Mouse (Mus musculus): ENCODE data around the gene Scaf1.

The Scaf1 gene

DNA sequence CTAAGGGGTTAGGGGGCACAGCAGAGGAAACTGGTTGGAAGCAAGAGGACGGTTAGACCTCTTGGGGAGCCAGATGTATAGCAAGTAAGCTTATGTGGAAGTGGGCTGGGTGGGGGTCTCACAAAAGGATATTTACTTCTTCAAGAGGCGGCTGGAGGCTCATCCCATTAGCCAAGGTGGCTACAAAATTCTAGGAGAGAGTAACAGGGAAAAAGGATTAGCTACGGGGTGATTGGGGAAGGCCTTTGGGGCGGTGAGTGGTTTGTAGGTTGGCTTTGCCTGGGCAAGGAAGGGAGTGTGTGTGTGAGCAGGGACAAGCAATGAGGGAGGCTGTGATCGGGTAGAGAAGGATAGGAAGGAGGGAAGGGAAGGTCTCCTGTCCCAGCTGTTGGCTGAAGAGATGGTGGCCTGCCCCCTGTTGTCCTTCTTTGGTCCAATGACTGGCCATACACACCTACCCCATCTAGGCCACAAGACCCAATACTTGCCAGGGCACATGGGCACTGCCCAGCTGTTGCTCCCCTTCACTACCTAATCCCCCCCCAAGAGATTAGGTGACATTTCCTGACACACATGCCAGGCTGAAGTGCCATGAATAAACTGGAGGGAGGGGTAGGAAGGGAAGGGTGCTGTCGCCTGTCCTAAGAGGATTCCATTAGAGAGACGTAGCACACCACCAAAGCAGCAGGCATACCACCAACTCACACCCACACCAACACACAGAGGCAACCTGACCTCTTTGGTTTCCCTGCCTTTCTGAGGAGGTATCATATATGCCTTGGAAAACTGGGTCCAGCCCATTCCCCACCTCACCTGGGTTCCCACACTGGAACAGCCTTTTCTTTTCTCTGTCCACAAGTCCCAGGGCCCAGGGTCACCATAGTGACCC is 32.0 kb downstream of the Scaf1 start:
- DNase-seq = no peak

DNA sequence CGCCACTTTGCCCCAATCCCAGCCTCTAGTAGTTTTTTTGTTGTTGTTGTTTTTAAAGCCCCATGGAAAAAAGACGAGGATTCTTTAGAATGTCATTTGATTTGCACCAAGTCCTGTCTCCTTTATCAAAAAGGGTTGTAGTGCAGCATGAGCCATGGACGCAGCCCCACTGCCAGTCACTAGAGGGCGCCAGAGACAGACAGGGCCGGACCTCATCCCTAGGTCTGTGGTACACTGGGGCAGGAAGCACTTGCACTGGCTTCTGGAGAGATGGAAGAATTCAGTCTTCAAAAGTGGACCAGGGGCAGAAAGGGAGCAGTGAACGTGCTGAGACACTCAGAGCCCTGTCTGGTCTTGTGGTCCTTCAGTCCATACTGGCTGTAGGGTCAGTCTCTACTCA is 33.1 kb downstream of the Scaf1 start:
- peak; percentile 75 to 91 for DNase-seq

- no peak for DNase-seq
Observed at GRCm38 (mm10) chr7:44981539-44981938, 34.6 kb downstream of the Scaf1 start.

- no peak for DNase-seq
Observed at GRCm38 (mm10) chr7:44978300-44978699, 37.9 kb downstream of the Scaf1 start.

DNA sequence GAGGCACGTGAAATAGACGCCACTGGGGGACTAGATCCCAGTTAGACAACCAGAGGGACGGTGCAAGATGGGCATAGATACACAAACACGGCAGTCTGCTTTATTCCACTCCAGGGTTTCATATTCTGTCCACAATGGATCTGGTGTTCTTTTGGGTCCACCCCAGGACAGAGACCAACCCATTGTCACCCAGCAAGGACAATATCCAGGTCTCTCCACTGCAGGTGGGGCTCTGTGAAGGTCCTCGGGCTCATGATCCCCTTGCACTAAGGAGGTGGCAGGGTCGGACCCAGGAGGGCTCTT is 41.1 kb downstream of the Scaf1 start:
- DNase-seq = no peak

DNA sequence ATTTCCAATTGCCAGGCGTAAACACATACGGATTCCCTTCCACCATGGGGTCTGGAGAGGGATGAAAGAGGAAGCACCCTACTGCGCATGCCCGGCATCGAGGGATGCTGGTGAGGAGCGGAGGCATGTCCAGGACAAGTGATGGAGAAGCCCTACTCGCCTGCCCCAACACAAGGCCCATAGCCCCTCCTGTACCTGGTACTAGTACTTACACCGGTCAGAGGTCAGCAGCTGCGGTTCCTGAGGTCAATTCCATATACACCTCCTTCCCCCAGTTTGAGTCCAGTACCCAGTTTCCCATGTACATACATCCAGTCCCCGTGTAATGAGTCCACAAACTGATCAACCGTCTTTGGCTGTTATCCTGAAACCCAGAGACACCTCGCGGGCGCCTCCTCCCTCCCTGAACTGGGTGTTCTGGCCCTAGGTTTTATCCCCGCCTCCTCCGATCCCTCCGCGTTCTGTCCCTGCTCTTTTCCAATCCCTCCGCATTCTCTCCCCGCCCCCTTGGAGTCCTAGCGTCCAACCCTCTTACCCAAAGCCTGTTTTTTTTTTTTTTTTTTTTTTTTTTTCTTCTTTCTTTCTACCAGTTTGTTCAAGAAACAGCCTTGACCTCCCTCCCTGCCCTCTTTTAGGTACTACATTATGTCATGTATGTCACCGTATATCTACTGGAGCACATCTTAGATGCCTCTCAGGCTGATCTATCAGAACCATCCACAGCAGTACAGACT is 41.6 kb downstream of the Scaf1 start, which contains the start of gene Cpt1c:
Cpt1c (minus strand) TSS at position 469 of the 734 bp plus-strand sequence.
- peak; percentile 66 to 67 for DNase-seq

DNA sequence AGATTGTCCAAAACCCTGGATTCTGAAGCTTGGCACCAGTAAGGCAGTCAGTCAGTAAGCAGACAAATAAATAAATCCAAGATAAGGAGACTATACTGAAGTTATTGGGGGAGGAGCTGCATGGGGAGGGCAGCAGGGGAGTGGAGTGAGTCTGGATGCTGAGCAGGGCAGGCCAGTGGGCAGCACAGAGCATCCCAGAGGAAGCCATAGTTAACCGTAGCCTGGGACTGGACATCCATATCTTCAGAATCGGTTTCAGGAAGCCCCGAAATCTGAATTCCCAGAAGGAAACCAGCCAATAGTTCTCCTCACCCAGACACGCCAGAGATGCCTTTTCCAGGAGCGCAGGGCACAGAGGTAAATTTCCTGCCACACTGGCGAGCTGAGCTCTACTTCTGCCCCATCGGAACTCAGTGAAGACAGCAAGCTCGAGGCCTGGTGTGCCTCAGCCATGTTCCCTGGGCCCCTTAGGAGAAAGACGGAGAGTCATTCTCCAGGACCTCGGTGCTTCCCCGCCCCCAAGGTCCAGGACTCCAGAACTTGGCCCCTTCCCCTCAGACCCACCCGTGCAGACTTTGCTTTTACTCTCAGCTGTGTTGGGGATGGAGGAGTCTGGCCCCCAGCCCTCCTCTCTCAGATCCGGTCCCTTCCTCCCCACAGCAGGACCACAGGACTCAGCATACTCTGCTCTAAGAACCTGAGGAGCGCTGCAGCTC is 42.6 kb downstream of the Scaf1 start:
- no peak for DNase-seq

DNA sequence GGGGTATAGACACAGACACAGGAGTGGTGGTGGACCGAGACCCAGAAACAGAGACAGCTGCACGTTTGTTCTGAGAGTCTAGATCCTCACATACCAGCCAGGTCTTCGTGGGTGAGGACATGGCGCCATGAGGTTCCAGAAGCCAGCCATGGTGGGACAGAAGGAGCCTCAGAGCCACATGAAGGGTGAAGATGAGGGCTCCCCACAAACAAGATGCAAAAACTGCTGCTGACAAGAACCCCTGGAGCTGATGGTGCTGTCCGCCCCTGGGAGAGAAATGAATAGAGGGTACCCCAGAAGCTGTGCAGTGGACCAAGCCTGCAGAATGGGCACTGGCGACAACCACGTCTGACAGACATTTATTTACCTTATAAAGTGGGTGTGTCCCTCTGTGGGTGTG is 45.0 kb downstream of the Scaf1 start:
- DNase-seq = no peak

GRCm38 (mm10) chr7:44970231-44970691 is 45.9 kb downstream of the Scaf1 start:
- peak; percentile 85 to 86 for DNase-seq

GRCm38 (mm10) chr7:44966638-44967037 is 49.5 kb downstream of the Scaf1 start:
- no peak for DNase-seq

DNA sequence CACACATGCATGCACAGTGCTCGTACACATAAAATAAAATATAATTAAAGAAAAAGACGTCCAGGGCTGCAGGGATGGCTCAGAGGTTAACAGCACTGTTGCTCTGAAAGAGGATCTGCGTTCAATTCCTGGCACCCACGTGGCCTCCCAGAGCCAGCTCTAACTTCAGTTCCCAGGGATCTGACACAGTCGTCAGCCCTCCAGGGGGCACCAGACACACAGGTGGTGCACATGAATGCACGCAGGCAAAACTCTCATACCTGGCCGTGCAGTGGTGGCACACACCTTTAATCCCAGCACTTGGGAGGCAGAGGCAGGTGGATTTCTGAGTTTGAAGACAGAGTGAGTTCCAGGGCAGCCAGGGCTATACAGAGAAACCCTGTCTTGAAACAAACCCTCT is 50.2 kb downstream of the Scaf1 start:
- peak in 1 of 2 experiments; percentile 46 for DNase-seq

- DNase-seq = no peak
Observed at GRCm38 (mm10) chr7:44964990-44965389, 51.2 kb downstream of the Scaf1 start.

- DNase-seq = no peak
Observed at GRCm38 (mm10) chr7:44962831-44963230, 53.3 kb downstream of the Scaf1 start.

DNA sequence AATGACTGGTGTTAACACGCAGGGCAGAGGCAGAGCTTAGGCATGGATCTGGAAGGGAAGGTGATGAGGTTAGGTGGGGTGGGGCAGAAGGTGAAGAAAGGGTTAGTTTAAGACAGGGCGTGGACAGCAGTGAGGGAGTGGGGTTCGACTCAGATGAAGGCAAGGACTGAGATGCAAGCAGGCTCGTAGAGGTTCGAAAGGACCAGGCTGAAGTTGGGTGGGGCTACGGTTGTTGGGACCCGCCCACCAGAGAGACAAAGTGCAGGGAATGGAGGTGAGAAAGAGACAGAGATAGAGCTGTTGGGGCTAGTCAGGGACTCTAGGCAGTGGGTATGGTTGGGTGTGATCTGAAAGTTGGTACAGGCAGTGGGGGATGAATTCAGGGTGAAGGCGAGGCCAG is 53.8 kb downstream of the Scaf1 start:
- no peak for DNase-seq

- DNase-seq = no peak
Observed at GRCm38 (mm10) chr7:44960512-44960910, 55.7 kb downstream of the Scaf1 start.

GRCm38 (mm10) chr7:44959874-44960511 is 56.2 kb downstream of the Scaf1 start:
- no peak for DNase-seq

- no peak for DNase-seq
Observed at GRCm38 (mm10) chr7:44959281-44959680, 56.9 kb downstream of the Scaf1 start.

GRCm38 (mm10) chr7:44958208-44958607 is 58.0 kb downstream of the Scaf1 start:
- DNase-seq = peak; percentile 48 to 64

- DNase-seq = no peak
Observed at GRCm38 (mm10) chr7:44957183-44957835, 58.9 kb downstream of the Scaf1 start.

DNA sequence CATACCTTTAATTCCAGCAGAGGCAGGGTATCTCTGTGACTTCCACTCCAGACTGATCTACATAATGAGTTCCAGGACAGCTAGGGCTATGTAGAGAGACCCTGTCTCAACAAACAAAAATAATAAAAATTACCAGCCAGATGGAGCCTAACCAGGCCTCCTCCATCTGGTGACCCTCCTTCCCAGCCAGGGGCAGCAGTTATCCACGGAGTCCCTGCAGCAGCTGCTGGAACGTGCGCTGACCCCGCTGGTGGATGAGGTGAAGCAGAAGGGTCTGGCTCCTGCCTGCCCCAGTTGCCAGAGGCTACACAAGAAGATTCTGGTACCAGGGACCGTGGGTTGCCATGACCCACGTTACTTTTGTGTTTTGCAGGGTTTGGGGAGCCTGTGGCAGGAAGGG is 59.9 kb downstream of the Scaf1 start:
- no peak for DNase-seq

GRCm38 (mm10) chr7:44955628-44956027 is 60.5 kb downstream of the Scaf1 start:
- no peak for DNase-seq

All from kidney, adult 8-10 months (tissue).